Mouse (Mus musculus): ENCODE results near the gene Abca4.
"Not testable (repeated sequence)": the region's sequence is repeated elsewhere in the genome, so short reads cannot be mapped to it uniquely, and the experiment has no call there.

The Abca4 gene

DNA sequence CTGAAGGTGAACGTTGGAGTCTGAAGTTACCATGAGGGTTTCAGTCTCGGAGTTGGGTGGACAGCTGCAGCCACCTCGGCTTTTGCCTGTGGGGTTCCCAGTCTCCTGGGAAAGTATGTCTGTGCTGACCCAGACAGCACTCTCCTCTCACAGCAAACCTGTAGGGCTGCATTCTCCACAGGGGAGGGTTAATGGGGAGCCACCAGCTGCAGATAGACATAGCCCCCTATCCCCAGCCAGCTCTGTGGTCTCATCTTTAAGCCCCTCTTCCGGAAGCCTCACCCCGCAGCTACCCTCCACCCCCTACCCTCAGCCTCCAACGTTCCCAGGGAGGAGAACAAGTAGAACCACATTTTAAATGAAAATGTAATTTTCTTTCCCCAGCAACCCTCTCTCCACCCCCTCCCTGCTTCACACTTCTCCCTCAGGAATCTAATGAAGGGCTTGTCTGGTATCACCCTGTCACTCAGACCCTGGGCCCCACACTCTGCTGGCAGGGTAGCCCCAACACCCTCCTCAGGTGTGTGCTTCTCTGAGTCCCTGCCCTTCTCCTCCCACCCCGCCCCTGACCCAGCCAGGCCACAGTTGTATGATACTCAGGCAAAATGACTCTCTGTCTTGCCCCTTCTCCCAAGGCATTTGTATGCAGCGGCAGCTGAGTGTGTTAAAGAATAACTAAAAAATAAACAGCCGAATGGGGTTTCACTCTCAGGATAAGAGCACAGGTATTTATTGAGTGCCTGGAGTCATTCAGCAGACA lies 14.4 kb downstream of the Abca4 start:
- DNase-seq (ENCODE audit: low read depth), result no peak

DNA sequence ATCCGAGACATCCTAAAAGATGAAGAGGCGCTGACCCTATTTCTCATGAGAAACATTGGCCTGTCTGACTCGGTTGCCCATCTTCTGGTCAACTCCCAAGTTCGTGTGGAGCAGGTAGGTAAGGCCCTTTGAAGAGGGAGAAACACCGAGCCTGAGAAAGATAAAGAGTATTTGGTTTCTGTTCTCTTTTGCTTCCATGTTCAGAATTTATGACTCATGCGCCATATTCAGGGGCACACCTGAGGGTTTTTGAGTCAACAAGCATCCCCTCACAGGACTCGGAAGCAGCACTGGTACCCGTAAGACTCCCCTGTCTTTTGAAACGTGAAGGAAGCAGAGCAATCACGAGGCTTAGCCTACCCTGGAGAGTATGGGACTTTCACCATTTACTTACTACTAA lies 18.3 kb downstream of the Abca4 start:
- no peak for DNase-seq (ENCODE audit: low read depth)

DNA sequence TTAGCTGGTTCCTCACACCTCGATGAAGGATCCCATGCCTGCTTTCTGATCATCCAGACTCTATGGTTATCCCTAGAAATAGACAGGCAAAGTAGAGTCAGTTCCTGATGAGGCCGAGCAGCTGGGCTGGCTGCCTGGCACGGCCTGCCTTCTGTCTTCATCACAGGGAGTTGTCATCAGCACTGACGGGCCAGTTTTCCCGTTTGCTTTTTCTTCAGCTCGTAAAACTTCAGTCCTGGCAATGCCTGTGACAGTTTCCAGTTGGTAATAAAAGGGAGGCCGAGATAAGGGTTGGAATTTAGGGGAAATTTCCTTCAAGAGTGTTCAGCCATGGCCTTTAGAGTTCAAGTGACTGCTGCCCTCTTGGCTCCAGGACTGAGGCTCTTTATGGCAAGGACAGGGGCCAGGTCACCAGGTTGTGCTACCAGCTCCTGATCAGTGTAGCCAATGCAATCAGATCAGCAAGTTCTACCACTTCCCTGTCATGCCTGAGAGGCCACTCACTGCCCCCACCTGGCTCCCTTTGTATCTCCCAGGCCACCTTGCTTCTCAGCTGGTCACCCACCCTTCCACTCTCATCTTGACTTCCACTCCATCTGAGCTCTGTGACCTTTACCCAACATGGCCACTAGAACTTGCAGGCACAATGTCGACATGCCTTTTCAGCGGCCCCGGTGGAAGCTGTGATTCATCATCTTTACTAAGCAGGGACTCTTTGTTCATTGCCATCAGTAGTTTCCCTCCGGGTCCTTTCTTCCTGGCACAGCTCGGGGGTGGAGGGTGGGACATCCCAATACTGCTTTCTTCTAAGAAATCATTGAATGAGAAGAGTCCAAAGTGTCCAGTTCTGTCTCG lies 20.5 kb downstream of the Abca4 start:
- DNase-seq (ENCODE audit: low read depth), result no peak

- no peak for DNase-seq (ENCODE audit: low read depth)
These were observed 27.5 kb downstream of the Abca4 start for GRCm38 (mm10) chr3:122071769-122072168.

DNA sequence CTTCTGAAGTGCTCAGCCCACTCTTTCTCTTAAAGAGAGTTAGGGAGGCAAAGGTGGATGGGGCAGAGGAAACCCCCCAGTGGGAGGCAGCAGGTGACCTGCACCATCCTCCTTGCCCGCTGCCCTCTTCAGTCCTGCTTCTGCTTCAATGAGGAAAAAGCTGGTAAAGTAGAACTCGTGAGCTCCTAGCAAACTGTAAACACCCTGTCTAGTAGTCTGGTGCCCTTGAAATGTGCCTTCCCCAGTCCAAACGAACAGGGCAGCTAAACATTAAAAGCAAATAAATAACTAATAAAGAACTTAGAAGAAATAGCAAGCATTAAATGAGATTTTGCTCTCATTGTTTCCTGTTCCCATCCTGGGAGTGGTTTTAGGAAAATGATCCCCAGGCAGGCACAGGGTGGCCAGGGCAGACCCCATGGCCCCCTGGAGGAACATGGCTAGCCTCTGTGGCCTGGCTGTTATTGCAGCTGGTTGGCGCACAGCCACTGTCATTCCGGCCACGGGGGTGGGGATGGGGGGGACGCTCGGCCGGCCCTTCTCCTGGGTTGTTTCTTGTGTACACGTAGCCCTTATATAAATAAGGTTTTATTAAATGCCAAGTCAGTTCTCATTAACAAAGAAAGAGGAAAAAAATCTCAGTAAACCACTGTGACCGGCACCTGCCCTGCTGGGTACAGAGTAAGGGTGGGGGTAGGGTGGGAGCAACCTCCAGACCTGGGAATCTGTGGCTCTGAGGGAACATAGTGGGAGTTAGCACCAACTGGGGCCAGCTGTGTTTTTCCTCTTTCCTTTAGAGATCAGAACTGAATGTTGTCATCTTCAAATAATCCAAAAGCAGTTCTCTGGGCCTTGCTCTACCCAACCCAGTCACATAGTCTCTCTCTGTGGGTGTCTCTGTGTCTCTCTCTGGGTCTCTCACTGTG lies 28.7 kb downstream of the Abca4 start:
- DNase-seq (ENCODE audit: low read depth), result no peak

DNA sequence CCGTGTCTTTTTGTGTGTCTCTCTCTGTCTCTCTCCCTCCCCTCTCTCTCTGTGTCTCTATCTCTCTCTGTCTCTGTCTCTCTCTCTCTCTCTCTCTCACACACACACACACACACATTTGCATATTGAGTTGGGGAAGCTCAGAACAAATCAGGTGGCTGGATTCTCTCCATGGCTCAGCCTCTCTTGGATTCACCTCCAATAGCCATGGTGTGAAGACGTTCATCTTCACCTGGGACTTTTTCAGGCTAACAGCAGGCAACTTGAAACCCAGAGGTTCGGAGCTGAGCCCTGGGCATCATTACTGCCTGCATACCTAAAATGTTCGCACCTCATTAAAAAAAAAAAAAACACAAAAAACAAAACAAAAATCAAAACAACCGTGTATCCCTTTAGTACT lies 29.4 kb downstream of the Abca4 start:
- DNase-seq (ENCODE audit: low read depth), result no peak

GRCm38 (mm10) chr3:122074334-122074733 lies 30.1 kb downstream of the Abca4 start:
- no peak for DNase-seq (ENCODE audit: low read depth)

DNA sequence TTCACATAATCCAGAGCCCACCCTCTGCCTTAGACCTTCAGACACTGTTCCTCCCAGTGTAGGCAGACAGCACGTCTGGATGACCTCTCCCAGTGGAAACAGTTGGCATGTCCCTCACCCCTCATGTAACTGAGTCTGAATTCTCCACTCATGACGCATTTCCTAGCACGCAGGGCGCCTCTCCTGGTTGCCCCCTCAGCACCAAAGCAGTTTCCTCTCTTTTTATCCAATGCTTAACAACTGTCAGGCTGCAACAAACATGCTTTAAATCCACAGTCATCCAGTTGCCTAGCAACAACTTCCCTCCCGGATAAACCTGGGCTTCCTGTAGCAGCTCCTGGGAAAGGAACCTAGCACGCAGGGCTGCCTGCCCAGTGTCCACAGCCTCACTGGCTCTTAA lies 33.9 kb downstream of the Abca4 start:
- DNase-seq (ENCODE audit: low read depth), result peak; percentile 81

DNA sequence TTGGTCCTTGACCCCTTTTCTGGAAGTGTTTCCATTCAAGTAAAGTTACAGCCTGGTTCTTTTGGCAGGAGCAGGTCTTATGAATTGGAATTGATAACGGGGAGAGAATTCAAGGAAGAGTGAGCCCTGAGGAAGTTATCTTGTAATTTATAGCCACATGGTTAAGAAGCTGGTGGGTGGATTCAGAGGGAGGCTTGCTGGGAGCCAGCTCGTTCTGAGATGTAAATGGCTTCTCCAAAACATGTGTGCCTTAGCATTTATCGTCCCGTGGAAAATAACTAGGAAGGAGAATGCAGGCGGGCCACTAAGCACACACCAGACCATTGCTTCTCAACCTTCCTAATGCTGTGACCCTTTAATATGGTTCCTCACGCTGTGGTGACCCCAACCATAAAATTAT lies 34.9 kb downstream of the Abca4 start:
- no peak for DNase-seq (ENCODE audit: low read depth)

GRCm38 (mm10) chr3:122081634-122082033 lies 37.4 kb downstream of the Abca4 start:
- not testable (repeated sequence) for DNase-seq (ENCODE audit: low read depth)

DNA sequence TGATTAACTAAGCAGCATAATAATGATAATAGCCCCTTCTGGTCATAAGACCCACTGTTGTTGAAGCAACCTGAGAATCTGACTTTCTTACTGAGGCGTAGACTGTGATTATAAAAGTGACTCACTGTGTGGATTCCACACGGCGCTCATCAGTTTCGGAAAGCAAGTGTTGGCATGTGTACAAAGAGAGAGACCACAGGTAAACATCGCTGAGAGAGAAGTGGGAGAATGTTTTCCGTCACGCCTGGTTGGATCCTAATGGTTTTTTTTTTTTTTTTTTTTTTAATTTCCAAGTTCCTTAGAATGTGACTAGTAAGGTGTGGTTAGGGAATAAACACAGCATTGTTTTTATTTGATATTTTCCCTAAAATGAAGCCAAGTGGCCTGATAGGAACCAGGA lies 38.1 kb downstream of the Abca4 start:
- no peak for DNase-seq (ENCODE audit: low read depth)

GRCm38 (mm10) chr3:122085157-122085989 lies 41.1 kb downstream of the Abca4 start:
- no peak for DNase-seq (ENCODE audit: low read depth)

GRCm38 (mm10) chr3:122088054-122088681 lies 43.9 kb downstream of the Abca4 start:
- peak; percentile 78 for DNase-seq (ENCODE audit: low read depth)

- no peak for DNase-seq (ENCODE audit: low read depth)
These were observed 46.1 kb downstream of the Abca4 start for GRCm38 (mm10) chr3:122090338-122090737.

- no peak for DNase-seq (ENCODE audit: low read depth)
These were observed 55.5 kb downstream of the Abca4 start for GRCm38 (mm10) chr3:122099713-122100112.

DNA sequence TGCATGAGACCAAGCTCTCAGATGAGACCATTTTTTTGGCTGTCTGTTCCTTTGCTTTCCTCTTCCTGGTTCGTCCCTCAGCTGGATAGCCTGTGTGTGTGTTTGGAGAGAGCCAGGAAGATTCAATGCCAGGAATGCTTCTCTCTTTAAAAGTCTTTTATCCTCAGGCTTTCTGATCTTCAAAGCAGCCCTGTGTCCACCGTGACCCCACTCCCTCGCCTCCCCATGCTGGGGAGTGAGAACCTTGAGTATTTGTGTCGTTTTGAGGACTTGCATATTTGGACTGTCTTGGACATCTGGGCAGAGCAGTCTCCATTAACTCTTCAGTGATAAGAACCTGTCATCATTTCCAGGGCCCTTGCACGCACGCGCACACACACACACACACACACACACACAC lies 57.8 kb downstream of the Abca4 start:
- DNase-seq (ENCODE audit: low read depth), result no peak

DNA sequence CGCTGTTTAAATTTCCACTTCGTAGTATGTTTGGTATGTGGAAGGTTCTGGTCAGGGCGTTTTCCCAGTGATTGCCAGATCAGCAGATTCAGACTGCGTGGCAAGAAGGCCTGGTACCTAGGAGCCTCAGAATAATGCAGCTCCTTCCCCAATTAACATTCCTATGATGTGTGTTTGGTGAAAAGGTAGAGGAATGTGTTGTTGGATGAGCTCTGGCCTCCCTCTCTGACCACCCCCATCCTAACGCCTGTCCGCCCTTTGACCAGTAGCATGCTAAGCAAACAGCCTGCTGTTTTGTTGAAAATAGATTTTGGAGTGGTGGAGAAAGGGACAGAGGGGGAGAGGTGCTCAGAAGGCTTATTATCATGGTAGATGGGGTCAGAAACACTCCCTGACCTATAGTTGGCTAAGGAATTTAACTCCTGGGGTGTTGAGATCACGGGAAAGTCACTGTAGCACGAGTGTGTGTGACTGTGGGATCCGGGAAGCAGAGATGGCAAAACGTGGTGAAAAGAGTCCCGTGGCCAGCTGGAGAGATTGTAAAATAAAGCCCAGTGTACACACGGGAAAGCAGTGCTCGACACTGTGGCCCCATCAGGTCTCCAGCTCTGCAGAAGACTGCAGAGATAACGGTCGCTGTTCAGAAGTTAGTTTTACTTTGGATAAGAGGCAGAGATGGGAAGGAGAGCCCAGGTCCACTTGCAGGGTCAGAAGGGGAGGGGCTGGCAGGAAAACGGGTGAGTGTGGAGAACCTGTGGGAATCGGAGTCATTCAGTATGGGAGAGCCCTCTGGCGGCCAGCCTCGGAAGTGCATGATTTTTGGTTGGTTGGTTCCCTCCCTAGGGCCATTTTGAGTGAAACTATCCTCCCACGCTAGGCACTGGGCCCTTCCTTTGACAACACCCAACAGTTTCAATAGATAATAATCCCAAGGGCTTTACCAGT lies 59.9 kb downstream of the Abca4 start:
- DNase-seq (ENCODE audit: low read depth), result peak; percentile 68

DNA sequence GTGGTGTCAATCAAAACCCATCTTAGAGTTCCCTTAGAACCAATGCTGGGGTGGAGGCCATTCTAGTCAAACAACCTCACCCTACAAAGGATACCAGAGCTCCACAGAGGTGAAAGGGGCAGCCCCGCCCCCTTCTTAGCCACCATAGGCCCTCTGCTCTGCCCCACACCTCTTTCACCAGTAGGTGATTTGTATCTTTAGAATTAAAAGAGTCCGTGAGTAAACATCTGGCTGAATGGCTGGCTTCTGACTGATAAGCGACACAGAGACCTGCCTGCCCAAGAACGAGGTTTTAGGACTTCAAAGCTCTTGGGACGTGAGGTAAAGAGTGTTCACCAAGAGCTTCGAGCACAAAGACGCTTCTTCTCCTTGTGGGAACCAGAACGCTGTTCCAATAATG lies 62.7 kb downstream of the Abca4 start:
- DNase-seq (ENCODE audit: low read depth), result no peak

DNA sequence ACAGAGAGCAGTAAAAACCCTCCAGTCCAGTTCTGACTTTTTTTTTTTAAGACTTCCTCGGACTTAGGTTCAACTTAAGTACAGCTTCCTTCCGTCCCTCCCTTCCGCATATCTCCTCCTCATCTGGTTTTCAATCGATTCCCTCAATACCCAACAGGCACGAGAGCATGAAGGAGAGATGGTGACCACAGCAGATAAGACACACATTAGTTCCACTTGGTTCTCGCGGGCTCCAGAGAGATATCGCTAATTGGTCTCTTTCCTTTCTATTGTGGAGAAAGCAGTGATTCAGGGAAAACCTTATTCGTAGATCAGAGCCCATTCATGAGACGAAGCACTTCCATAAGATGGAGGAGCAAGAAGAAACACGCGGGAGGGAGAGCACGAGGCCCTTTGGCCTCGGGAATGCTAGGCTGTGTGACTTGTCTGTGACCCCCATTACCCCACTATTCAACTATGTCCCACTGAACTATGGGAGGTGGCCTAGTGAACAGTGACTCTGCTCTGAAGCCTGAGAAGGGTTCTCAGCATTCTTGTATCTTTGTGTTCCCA lies 63.5 kb downstream of the Abca4 start:
- no peak for DNase-seq (ENCODE audit: low read depth)
